Mouse (Mus musculus) MEL (cell line): ENCODE measurements around the gene Vgf. TPM values are rescaled to one million over a fixed set of nuclear protein-coding genes. Genes with fewer than 3 reads are reported as not detected.

Experiments used
- DNase-seq: peaks from one replicate; pipeline ENCODE4 v3.0.0; 2011; ENCODE audit warnings: low read depth, low spot score
- H3K27ac ChIP-seq: 2 replicates; pipeline ENCODE4 v1.5.1; 2012; ENCODE audit warnings: low read depth, mild to moderate bottlenecking, control low read depth, low read length, moderate library complexity; ENCODE audit not compliant: control insufficient read depth
- H3K27me3 ChIP-seq, 2 experiments: fragments of 150-350 bp in 1 of 2; sonication (generic) in 1 of 2; 2 replicates each; pipeline ENCODE4 v1.6.1; 2012; ENCODE audit warnings: low read length in 2 of 2, mild to moderate bottlenecking in 2 of 2, improper control_type of control experiment in 1 of 2, moderate library complexity in 1 of 2; ENCODE audit not compliant: insufficient read depth in 2 of 2, control insufficient read depth in 1 of 2
- H3K36me3 ChIP-seq, 2 experiments: 2 replicates each; pipeline ENCODE4 v1.6.1; 2012 to 2014; ENCODE audit warnings: low read length in 2 of 2, improper control_type of control experiment in 1 of 2, inconsistent platforms in 1 of 2, mild to moderate bottlenecking in 1 of 2; ENCODE audit not compliant: insufficient read depth in 2 of 2, control insufficient read depth in 1 of 2
- H3K4me1 ChIP-seq, 2 experiments: fragments of 150-350 bp in 1 of 2; sonication (generic) in 1 of 2; 2 replicates each; pipeline ENCODE4 v1.6.1; 2012; ENCODE audit warnings: low read length in 2 of 2, improper control_type of control experiment in 1 of 2, mild to moderate bottlenecking in 1 of 2; ENCODE audit not compliant: insufficient read depth in 2 of 2, control insufficient read depth in 1 of 2
- H3K4me3 ChIP-seq, 2 experiments: fragments of 150-350 bp in 1 of 2; sonication (generic) in 1 of 2; 2 replicates each; pipeline ENCODE4 v1.5.1; 2012; ENCODE audit warnings: low read depth in 2 of 2, low read length in 2 of 2, mild to moderate bottlenecking in 2 of 2, moderate library complexity in 2 of 2, control low read depth in 1 of 2, improper control_type of control experiment in 1 of 2; ENCODE audit not compliant: control insufficient read depth in 1 of 2, insufficient read depth in 1 of 2
- H3K79me2 ChIP-seq: 2 replicates; pipeline ENCODE4 v1.6.1; 2012; ENCODE audit warnings: mild to moderate bottlenecking, low read length, moderate library complexity; ENCODE audit not compliant: control insufficient read depth, poor library complexity, insufficient read depth
- H3K9ac ChIP-seq: 2 replicates; pipeline ENCODE4 v1.6.1; 2012; ENCODE audit warnings: low read depth, mild to moderate bottlenecking, control low read depth, low read length, moderate library complexity; ENCODE audit not compliant: control insufficient read depth, poor library complexity, severe bottlenecking
- H3K9me3 ChIP-seq: fragments of 150-350 bp; sonication (generic); replicated peaks from 2 replicates; pipeline ENCODE4 v1.6.1; 2012; ENCODE audit warnings: mild to moderate bottlenecking, low read length, improper control_type of control experiment, moderate library complexity; ENCODE audit not compliant: insufficient read depth
- BHLHE40 ChIP-seq: IDR thresholded peaks from 2 replicates; pipeline ENCODE4 v1.6.1; 2012; ENCODE audit warnings: low read depth, mild to moderate bottlenecking, inconsistent platforms, low read length, improper control_type of control experiment, borderline replicate concordance
- CHD1 ChIP-seq: IDR thresholded peaks from 2 replicates; pipeline ENCODE4 v1.6.1; 2012; ENCODE audit warnings: low read depth, mild to moderate bottlenecking, inconsistent platforms, low read length, improper control_type of control experiment
- CTCF ChIP-seq, 3 experiments: IDR thresholded peaks in 2 of 3; conservative IDR thresholded peaks in 1 of 3; 2 replicates each; pipeline ENCODE4 v1.5.1; 2011 to 2012; ENCODE audit warnings: low read length in 3 of 3, low read depth in 2 of 3, mild to moderate bottlenecking in 2 of 3, improper control_type of control experiment in 1 of 3, inconsistent platforms in 1 of 3, mixed read lengths in 1 of 3, moderate library complexity in 1 of 3; ENCODE audit not compliant: control insufficient read depth in 1 of 3, insufficient read depth in 1 of 3, poor library complexity in 1 of 3, severe bottlenecking in 1 of 3
- E2F4 ChIP-seq: IDR thresholded peaks from 2 replicates; pipeline ENCODE4 v1.6.1; 2011; ENCODE audit warnings: low read depth, low read length, improper control_type of control experiment, borderline replicate concordance
- ELF1 ChIP-seq: IDR thresholded peaks from 2 replicates; pipeline ENCODE4 v1.6.1; 2014; ENCODE audit warnings: low read depth, mild to moderate bottlenecking, inconsistent platforms, low read length, improper control_type of control experiment, moderate library complexity
- EP300 ChIP-seq, 2 experiments: IDR thresholded peaks; 2 replicates each; pipeline ENCODE4 v1.6.1; 2011; ENCODE audit warnings: improper control_type of control experiment in 2 of 2, low read length in 2 of 2, low read depth in 1 of 2, mild to moderate bottlenecking in 1 of 2
- ETS1 ChIP-seq: IDR thresholded peaks from 2 replicates; pipeline ENCODE4 v1.6.1; 2012; ENCODE audit warnings: low read depth, mild to moderate bottlenecking, inconsistent platforms, low read length, improper control_type of control experiment, moderate library complexity
- GATA1 ChIP-seq: IDR thresholded peaks from 2 replicates; pipeline ENCODE4 v1.6.1; 2011; ENCODE audit warnings: low read depth, low read length, improper control_type of control experiment
- HCFC1 ChIP-seq: IDR thresholded peaks from 2 replicates; pipeline ENCODE4 v1.6.1; 2012; ENCODE audit warnings: low read depth, mild to moderate bottlenecking, inconsistent platforms, low read length, improper control_type of control experiment, moderate library complexity
- JUND ChIP-seq: IDR thresholded peaks from 2 replicates; pipeline ENCODE4 v1.6.1; 2011; ENCODE audit warnings: low read depth, mild to moderate bottlenecking, improper control_type of control experiment, low read length
- MAFK ChIP-seq: IDR thresholded peaks from 2 replicates; pipeline ENCODE4 v1.6.1; 2011; ENCODE audit warnings: low read depth, mild to moderate bottlenecking, low read length, improper control_type of control experiment, borderline replicate concordance
- MAZ ChIP-seq: IDR thresholded peaks from 2 replicates; pipeline ENCODE4 v1.6.1; 2012; ENCODE audit warnings: low read depth, mild to moderate bottlenecking, inconsistent platforms, low read length, improper control_type of control experiment
- MEF2A ChIP-seq: IDR thresholded peaks from 2 replicates; pipeline ENCODE4 v1.6.1; 2014; ENCODE audit warnings: low read depth, mild to moderate bottlenecking, inconsistent platforms, low read length, improper control_type of control experiment; ENCODE audit not compliant: poor library complexity, insufficient replicate concordance, severe bottlenecking; ENCODE audit errors: extremely low read depth
- MXI1 ChIP-seq: IDR thresholded peaks from 2 replicates; pipeline ENCODE4 v1.6.1; 2011; ENCODE audit warnings: mild to moderate bottlenecking, low read depth, low read length, improper control_type of control experiment
- MYB ChIP-seq: IDR thresholded peaks from 2 replicates; pipeline ENCODE4 v1.6.1; 2011; ENCODE audit warnings: mild to moderate bottlenecking, low read depth, low read length, improper control_type of control experiment
- NELFE ChIP-seq: IDR thresholded peaks from 2 replicates; pipeline ENCODE4 v1.6.1; 2011; ENCODE audit warnings: low read depth, low read length, improper control_type of control experiment
- POLR2A ChIP-seq, 2 experiments: IDR thresholded peaks; 2 replicates each; pipeline ENCODE4 v1.6.1; 2011 to 2012; ENCODE audit warnings: low read length in 2 of 2, mild to moderate bottlenecking in 2 of 2, control low read depth in 1 of 2, improper control_type of control experiment in 1 of 2, low read depth in 1 of 2, moderate library complexity in 1 of 2; ENCODE audit not compliant: control insufficient read depth in 1 of 2, insufficient read depth in 1 of 2, poor library complexity in 1 of 2
- POLR2AphosphoS2 ChIP-seq: IDR thresholded peaks from 2 replicates; pipeline ENCODE4 v1.6.1; 2011; ENCODE audit warnings: low read length, improper control_type of control experiment
- POLR2AphosphoS5 ChIP-seq: IDR thresholded peaks from 2 replicates; pipeline ENCODE4 v1.6.1; 2012; ENCODE audit warnings: low read depth, borderline replicate concordance, mild to moderate bottlenecking, inconsistent platforms, low read length, moderate library complexity, mixed read lengths
- RCOR1 ChIP-seq: IDR thresholded peaks from 2 replicates; pipeline ENCODE4 v1.6.1; 2012; ENCODE audit warnings: low read depth, mild to moderate bottlenecking, inconsistent platforms, low read length, improper control_type of control experiment
- SIN3A ChIP-seq: IDR thresholded peaks from 2 replicates; pipeline ENCODE4 v1.6.1; 2012; ENCODE audit warnings: low read length, improper control_type of control experiment, inconsistent platforms
- SMC3 ChIP-seq: IDR thresholded peaks from 2 replicates; pipeline ENCODE4 v1.6.1; 2011; ENCODE audit warnings: low read depth, low read length, improper control_type of control experiment
- TAL1 ChIP-seq: IDR thresholded peaks from 2 replicates; pipeline ENCODE4 v1.6.1; 2012; ENCODE audit warnings: mild to moderate bottlenecking, inconsistent platforms, low read length, moderate library complexity, mixed read lengths
- TBP ChIP-seq: IDR thresholded peaks from 2 replicates; pipeline ENCODE4 v1.8.0; 2011; ENCODE audit warnings: low read depth, low read length, improper control_type of control experiment
- TCF12 ChIP-seq: IDR thresholded peaks from 2 replicates; pipeline ENCODE4 v1.6.1; 2014; ENCODE audit warnings: low read depth, mild to moderate bottlenecking, inconsistent platforms, low read length, improper control_type of control experiment, moderate library complexity
- UBTF ChIP-seq: IDR thresholded peaks from 2 replicates; pipeline ENCODE4 v1.6.1; 2012; ENCODE audit warnings: low read depth, mild to moderate bottlenecking, inconsistent platforms, low read length, improper control_type of control experiment, moderate library complexity, borderline replicate concordance; ENCODE audit not compliant: insufficient read depth
- USF1 ChIP-seq: IDR thresholded peaks from 2 replicates; pipeline ENCODE4 v1.6.1; 2014; ENCODE audit warnings: low read depth, mild to moderate bottlenecking, inconsistent platforms, low read length, improper control_type of control experiment, moderate library complexity
- USF2 ChIP-seq, 2 experiments: IDR thresholded peaks; 2 replicates each; pipeline ENCODE4 v1.6.1; 2011 to 2012; ENCODE audit warnings: improper control_type of control experiment in 2 of 2, low read length in 2 of 2, borderline replicate concordance in 1 of 2, inconsistent platforms in 1 of 2, low read depth in 1 of 2, mild to moderate bottlenecking in 1 of 2; ENCODE audit not compliant: insufficient read depth in 1 of 2
- ZKSCAN1 ChIP-seq: IDR thresholded peaks from 2 replicates; pipeline ENCODE4 v1.6.1; 2012; ENCODE audit warnings: low read depth, mild to moderate bottlenecking, inconsistent platforms, low read length, improper control_type of control experiment, moderate library complexity
- ZMIZ1 ChIP-seq: IDR thresholded peaks from 2 replicates; pipeline ENCODE4 v1.6.1; 2012; ENCODE audit warnings: low read depth, mild to moderate bottlenecking, inconsistent platforms, low read length, improper control_type of control experiment, moderate library complexity
- ZNF384 ChIP-seq: IDR thresholded peaks from 2 replicates; pipeline ENCODE4 v1.6.1; 2012; ENCODE audit warnings: low read depth, mild to moderate bottlenecking, inconsistent platforms, low read length, improper control_type of control experiment
- polyA plus RNA-seq, 2 experiments: library from polyadenylated mRNA; stranded (reverse) in 1 of 2; unstranded in 1 of 2; fragments of >175 nt in 1 of 2; fragments of >200 nt in 1 of 2; gene quantifications; 2 replicates each; pipeline versions ENCODE4 v1.2.1 to v1.2.4; 2012; ENCODE audit warnings: low replicate concordance in 2 of 2, low read depth in 1 of 2; ENCODE audit not compliant: insufficient read length in 2 of 2, insufficient read depth in 1 of 2, missing spikeins in 1 of 2
- total RNA-seq: library from RNA; depleted of rRNA; stranded (reverse); fragments of 300-350 nt; gene quantifications from 2 replicates; pipeline ENCODE4 v1.2.3, GENCODE M21; 2012

Vgf gene
- total and polyA plus RNA-seq, 3 experiments: 0.42 to 1.4 TPM; not detected in 1

DNA sequence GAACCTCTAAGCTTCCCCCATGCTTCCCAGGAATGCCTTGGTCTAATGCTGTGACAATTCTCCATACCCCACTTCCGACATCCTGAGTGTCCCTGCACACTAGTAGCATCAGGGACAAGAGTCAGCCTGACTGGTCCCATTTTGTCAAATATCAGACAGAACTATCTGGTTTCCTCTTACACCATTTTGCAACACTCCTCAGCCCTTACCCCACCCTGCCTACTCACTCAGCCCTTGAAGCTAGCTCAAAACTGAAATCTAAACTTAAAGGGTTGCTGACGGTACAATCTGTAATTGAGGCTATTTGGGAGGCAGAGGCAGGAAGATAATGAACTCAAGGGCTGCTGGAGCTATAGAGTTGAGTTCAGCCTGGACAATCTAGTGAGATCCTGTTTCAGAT is 46.4 kb upstream of the Vgf start:
- peaks cover 0 to 8% of the 10 kb centered on the region in 2 experiments; a peak in 2 of 4 replicates for H3K36me3 ChIP-seq
- H3K27ac ChIP-seq: no peak overlapping the region
- peaks cover 0 to 14% of the 10 kb centered on the region in 2 experiments; a peak in 2 of 4 replicates for H3K4me1 ChIP-seq
- H3K27me3 ChIP-seq: no peaks in the 10 kb centered on the region
- no peak for TF ChIP-seq JUND
- TF ChIP-seq MEF2A: no peak
- no peak for TF ChIP-seq POLR2AphosphoS2
- no peak for TF ChIP-seq EP300 (IDR thresholded peaks at IDR 0.05; ENCODE audit: low read depth in 1 of 2, low read length in 2 of 2)
- TF ChIP-seq ETS1: no peak
- TF ChIP-seq ELF1: no peak
- DNase-seq: no peak
- H3K79me2 ChIP-seq: no peaks in the 10 kb centered on the region
- no peak overlapping the region for H3K4me3 ChIP-seq
- no peak overlapping the region for H3K9ac ChIP-seq
- no peaks in the 10 kb centered on the region for H3K9me3 ChIP-seq

GRCm38 (mm10) chr5:136980974-136981373 is 45.2 kb upstream of the Vgf start:
- peaks cover 0 to 8% of the 10 kb centered on the region in 2 experiments; a peak in 2 of 4 replicates for H3K36me3 ChIP-seq
- peak; percentile 54 for DNase-seq
- H3K79me2 ChIP-seq: no peaks in the 10 kb centered on the region
- H3K27ac ChIP-seq: peak overlapping the region; percentile 61
- H3K9ac ChIP-seq: peak overlapping the region; percentile 21; the same call in 1 of the 2 replicates
- peaks cover 0 to 16% of the 10 kb centered on the region in 2 experiments; a peak in 2 of 4 replicates for H3K4me1 ChIP-seq
- no peaks in the 10 kb centered on the region for H3K9me3 ChIP-seq
- H3K27me3 ChIP-seq: no peaks in the 10 kb centered on the region
- H3K4me3 ChIP-seq: no peak overlapping the region
- TF ChIP-seq POLR2A (IDR thresholded peaks at IDR 0.05; ENCODE audit: control insufficient read depth in 1 of 2, insufficient read depth in 1 of 2, low read depth in 1 of 2, low read length in 2 of 2, poor library complexity in 1 of 2): no peak
- no peak for TF ChIP-seq CHD1
- TF ChIP-seq TAL1: no peak
- TF ChIP-seq NELFE: no peak
- peak; percentile 64 for TF ChIP-seq GATA1
- peak; percentile 53 for TF ChIP-seq ETS1
- TF ChIP-seq MYB: no peak
- TF ChIP-seq MAZ: no peak
- no peak for TF ChIP-seq USF2 (IDR thresholded peaks at IDR 0.05; ENCODE audit: borderline replicate concordance in 1 of 2, insufficient read depth in 1 of 2, low read depth in 1 of 2, low read length in 2 of 2)
- peak; percentile 37; the same call in 1 of the 2 replicates for TF ChIP-seq ELF1
- no peak for TF ChIP-seq TBP
- TF ChIP-seq USF1: no peak
- TF ChIP-seq SMC3: no peak
- peak; percentile 41; the same call in 1 of the 2 replicates for TF ChIP-seq ZNF384
- TF ChIP-seq POLR2AphosphoS5: no peak
- no peak for TF ChIP-seq JUND
- no peak for TF ChIP-seq HCFC1
- TF ChIP-seq TCF12: no peak
- TF ChIP-seq ZMIZ1: no peak
- no peak for TF ChIP-seq SIN3A
- TF ChIP-seq MEF2A: no peak
- no peak for TF ChIP-seq BHLHE40
- TF ChIP-seq RCOR1: no peak
- TF ChIP-seq EP300 (IDR thresholded peaks at IDR 0.05; ENCODE audit: low read depth in 1 of 2, low read length in 2 of 2): 0 out of 4 replicates have a peak, but pooled peaks of 1 of the 2 experiments have one; percentile 16
- no peak for TF ChIP-seq MXI1
- no peak for TF ChIP-seq MAFK
- TF ChIP-seq ZKSCAN1: no peak
- TF ChIP-seq CTCF (IDR thresholded peaks at IDR 0.05 in 2 of 3, conservative IDR thresholded peaks at IDR 0.05 in 1 of 3; ENCODE audit: control insufficient read depth in 1 of 3, insufficient read depth in 1 of 3, low read depth in 2 of 3, low read length in 3 of 3, poor library complexity in 1 of 3, severe bottlenecking in 1 of 3): peak; percentile 48 to 62 (median 52)
- TF ChIP-seq E2F4: no peak
- no peak for TF ChIP-seq UBTF
